Mouse (Mus musculus): ENCODE results near the gene Nlgn2. TPM values are rescaled to one million over a fixed set of nuclear protein-coding genes. Genes with fewer than 3 reads are reported as not detected.

Gene Nlgn2
- total and polyA plus RNA-seq, 2 experiments from 2014 or later, result 18.2 to 104 TPM

- peak; percentile 99 for DNase-seq
- 1% methylated on average over 34 of the region's 34 CpGs for WGBS
- Histone ChIP-seq H3K27me3 (ENCODE audit: insufficient read depth, low read length) (no peaks in the 10 kb centered on the region), H3K36me3 (ENCODE audit: insufficient read depth) (peaks cover 5% of the 10 kb centered on the region), H3K4me2 (ENCODE audit: low read depth) (peak within 1 kb of the TSS; percentile 95), H3K4me1 (ENCODE audit: insufficient read depth) (peaks cover 22% of the 10 kb centered on the region), H3K9ac (peak within 1 kb of the TSS; percentile 96), H3K4me3 (ENCODE audit: low read depth, low read length) (peak within 1 kb of the TSS; percentile 87), H3K9me3 (ENCODE audit: low read length) (no peaks in the 10 kb centered on the region), H3K27ac (ENCODE audit: low read depth, low read length) (peak within 1 kb of the TSS; percentile 97)
- no peak for TF ChIP-seq CTCF (IDR thresholded peaks at IDR 0.05; ENCODE audit: low read depth)
- peak; percentile 94 for ATAC-seq
Observed at GRCm38 (mm10) chr11:69837952-69838713, 549 bp upstream of the Nlgn2 start, which contains the start of gene Tmem256. Tmem256 (plus strand) TSS chr11:69838514.

GRCm38 (mm10) chr11:69836703-69837576, 644 bp downstream of the Nlgn2 start:
- Histone ChIP-seq H3K27me3 (ENCODE audit: insufficient read depth, low read length) (no peaks in the 10 kb centered on the region), H3K9ac (peak overlapping the region; percentile 96), H3K4me3 (ENCODE audit: low read depth, low read length) (peak overlapping the region; percentile 87), H3K4me2 (ENCODE audit: low read depth) (peak overlapping the region; percentile 95), H3K27ac (ENCODE audit: low read depth, low read length) (peak overlapping the region; percentile 97), H3K9me3 (ENCODE audit: low read length) (no peaks in the 10 kb centered on the region), H3K36me3 (ENCODE audit: insufficient read depth) (peaks cover 17% of the 10 kb centered on the region), H3K4me1 (ENCODE audit: insufficient read depth) (peaks cover 22% of the 10 kb centered on the region)
- ATAC-seq (no peak), DNase-seq (peak; percentile 70)
- 1% methylated on average over 46 of the region's 52 CpGs for WGBS
- TF ChIP-seq CTCF (IDR thresholded peaks at IDR 0.05; ENCODE audit: low read depth), result no peak

GRCm38 (mm10) chr11:69835966-69836335, 1.6 kb downstream of the Nlgn2 start:
- no peak for TF ChIP-seq CTCF (IDR thresholded peaks at IDR 0.05; ENCODE audit: low read depth)
- H3K4me1 ChIP-seq (ENCODE audit: insufficient read depth), result peaks cover 22% of the 10 kb centered on the region
- ATAC-seq, result no peak
- H3K9me3 ChIP-seq (ENCODE audit: low read length), result no peaks in the 10 kb centered on the region
- H3K27ac ChIP-seq (ENCODE audit: low read depth, low read length), result peak overlapping the region; percentile 97
- no peaks in the 10 kb centered on the region for H3K27me3 ChIP-seq (ENCODE audit: insufficient read depth, low read length)
- no peak for DNase-seq
- peaks cover 22% of the 10 kb centered on the region for H3K36me3 ChIP-seq (ENCODE audit: insufficient read depth)
- 2% methylated on average over 4 of the region's 4 CpGs for WGBS
- H3K9ac ChIP-seq, result peak overlapping the region; percentile 96
- H3K4me2 ChIP-seq (ENCODE audit: low read depth), result peak overlapping the region; percentile 95
- H3K4me3 ChIP-seq (ENCODE audit: low read depth, low read length), result peak overlapping the region; percentile 87

- Histone ChIP-seq H3K9me3 (ENCODE audit: low read length) (no peaks in the 10 kb centered on the region), H3K4me3 (ENCODE audit: low read depth, low read length) (peak overlapping the region; percentile 87), H3K27ac (ENCODE audit: low read depth, low read length) (peak overlapping the region; percentile 97), H3K9ac (peak overlapping the region; percentile 96), H3K27me3 (ENCODE audit: insufficient read depth, low read length) (no peaks in the 10 kb centered on the region), H3K36me3 (ENCODE audit: insufficient read depth) (peaks cover 27% of the 10 kb centered on the region), H3K4me1 (ENCODE audit: insufficient read depth) (peaks cover 22% of the 10 kb centered on the region), H3K4me2 (ENCODE audit: low read depth) (peak overlapping the region; percentile 95)
- DNase-seq (no peak), ATAC-seq (no peak)
- no peak for TF ChIP-seq CTCF (IDR thresholded peaks at IDR 0.05; ENCODE audit: low read depth)
- WGBS, result 6% methylated on average over 9 of the region's 9 CpGs
Observed at GRCm38 (mm10) chr11:69835326-69835965, 2.1 kb downstream of the Nlgn2 start.

GRCm38 (mm10) chr11:69834001-69834549, 3.5 kb downstream of the Nlgn2 start:
- 5% methylated on average over 39 of the region's 48 CpGs for WGBS

GRCm38 (mm10) chr11:69833554-69833953, 4.0 kb downstream of the Nlgn2 start:
- Histone ChIP-seq H3K27me3 (ENCODE audit: insufficient read depth, low read length) (no peaks in the 10 kb centered on the region), H3K4me1 (ENCODE audit: insufficient read depth) (peaks cover 14% of the 10 kb centered on the region), H3K27ac (ENCODE audit: low read depth, low read length) (0 out of 2 replicates have a peak overlapping the region, but pooled peaks have one; percentile 62), H3K4me3 (ENCODE audit: low read depth, low read length) (peak overlapping the region; percentile 87), H3K4me2 (ENCODE audit: low read depth) (peak overlapping the region; percentile 95), H3K36me3 (ENCODE audit: insufficient read depth) (peaks cover 38% of the 10 kb centered on the region), H3K9me3 (ENCODE audit: low read length) (no peaks in the 10 kb centered on the region), H3K9ac (peak overlapping the region; percentile 96)
- ATAC-seq, result no peak
- no peak for TF ChIP-seq CTCF (IDR thresholded peaks at IDR 0.05; ENCODE audit: low read depth)
- WGBS, result 47% methylated on average over 8 of the region's 8 CpGs
- DNase-seq, result no peak

More at GRCm38 (mm10) chr11:69834001-69834549, 3.5 kb downstream of the Nlgn2 start:
- Histone ChIP-seq H3K9ac (peak overlapping the region; percentile 96), H3K27me3 (ENCODE audit: insufficient read depth, low read length) (no peaks in the 10 kb centered on the region), H3K27ac (ENCODE audit: low read depth, low read length) (peak overlapping the region; percentile 62), H3K9me3 (ENCODE audit: low read length) (no peaks in the 10 kb centered on the region), H3K4me2 (ENCODE audit: low read depth) (peak overlapping the region; percentile 95), H3K4me1 (ENCODE audit: insufficient read depth) (peaks cover 18% of the 10 kb centered on the region), H3K36me3 (ENCODE audit: insufficient read depth) (peaks cover 33% of the 10 kb centered on the region), H3K4me3 (ENCODE audit: low read depth, low read length) (peak overlapping the region; percentile 87)
- no peak for ATAC-seq
- DNase-seq, result peak; percentile 47
- TF ChIP-seq CTCF (IDR thresholded peaks at IDR 0.05; ENCODE audit: low read depth), result no peak
